Mouse (Mus musculus): ENCODE data around the gene Cytl1. TPM values are rescaled to one million over a fixed set of nuclear protein-coding genes. Genes with fewer than 3 reads are reported as not detected.

Gene Cytl1
- polyA plus RNA-seq, 1 experiment from 2014 or later: 1.2 TPM

DNA sequence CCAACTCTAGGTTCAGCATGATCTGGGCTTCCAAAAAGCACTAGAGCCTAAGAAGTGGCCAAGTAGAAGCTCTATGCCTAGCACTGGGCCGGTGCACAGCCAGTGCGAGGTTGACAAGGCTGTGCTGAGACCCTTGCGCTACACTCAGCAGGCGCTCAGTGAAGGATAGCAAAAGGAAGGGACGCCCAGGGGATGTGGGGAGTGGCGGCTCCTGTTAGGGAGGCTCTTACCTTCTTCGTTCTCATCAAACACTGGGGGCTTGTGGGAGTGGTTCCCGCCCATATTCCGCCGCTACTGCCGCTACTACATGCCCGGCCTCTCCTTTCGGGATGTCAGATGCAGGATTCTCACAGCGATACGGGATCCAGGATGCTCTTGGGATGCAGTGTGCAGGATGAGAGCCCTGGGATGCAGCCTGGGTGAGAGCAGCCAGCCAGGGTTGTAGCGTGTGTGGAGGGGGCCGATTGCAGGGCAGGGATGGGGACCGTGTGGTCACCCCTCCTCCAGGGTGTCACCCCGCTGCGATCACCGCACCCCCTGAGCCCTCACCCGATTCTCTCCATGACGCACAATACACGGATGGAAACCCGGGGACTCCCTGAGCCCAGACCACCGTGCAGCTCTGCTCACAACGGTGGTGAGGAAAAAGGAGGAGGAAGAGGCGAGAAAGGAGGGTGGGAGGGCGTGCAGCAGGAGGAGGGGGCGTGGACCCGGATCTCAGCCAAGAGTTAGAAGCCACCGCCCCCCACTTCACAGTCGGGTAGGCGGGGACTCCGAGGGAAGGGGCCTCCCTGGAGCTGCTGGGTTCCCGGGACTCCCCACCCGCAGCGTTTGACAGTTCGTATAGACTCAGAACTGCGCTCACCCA is 18.6 kb upstream of the Cytl1 start, which contains the start of gene Stk32b:
TSS of gene Stk32b (minus strand) at position 667 of the 868 bp plus-strand sequence.
- H3K4me3 ChIP-seq (ENCODE audit: low read depth, low read length): peak within 1 kb of the TSS; percentile 45
- H3K9ac ChIP-seq (replicated peaks; ENCODE audit: low read length): peak within 1 kb of the TSS; percentile 56
- DNase-seq (ENCODE audit: low spot score) (peak; percentile 81), ATAC-seq (replicated peaks; ENCODE audit: insufficient number of reproducible peaks, low FRiP score, low TSS enrichment, low read depth) (peak; percentile 87)
- no peaks in the 10 kb centered on the region for H3K9me3 ChIP-seq (replicated peaks; ENCODE audit: control insufficient read depth, low read length)
- no peaks in the 10 kb centered on the region for H3K36me3 ChIP-seq (replicated peaks; ENCODE audit: control insufficient read depth, insufficient read depth, low read depth, low read length)
- H3K27me3 ChIP-seq (ENCODE audit: control insufficient read depth, insufficient read depth, low read length): peaks cover 15% of the 10 kb centered on the region
- H3K4me1 ChIP-seq (ENCODE audit: control insufficient read depth, insufficient read depth, low read length): peaks cover 2% of the 10 kb centered on the region; the same call in 1 of the 2 replicates
- peak within 1 kb of the TSS; percentile 70 for H3K4me2 ChIP-seq (ENCODE audit: low read depth, low read length)
- no peak within 1 kb of the TSS for H3K27ac ChIP-seq (replicated peaks; ENCODE audit: low read depth, low read length)
- WGBS: under 1% methylated on average over 39 of the region's 40 CpGs

DNA sequence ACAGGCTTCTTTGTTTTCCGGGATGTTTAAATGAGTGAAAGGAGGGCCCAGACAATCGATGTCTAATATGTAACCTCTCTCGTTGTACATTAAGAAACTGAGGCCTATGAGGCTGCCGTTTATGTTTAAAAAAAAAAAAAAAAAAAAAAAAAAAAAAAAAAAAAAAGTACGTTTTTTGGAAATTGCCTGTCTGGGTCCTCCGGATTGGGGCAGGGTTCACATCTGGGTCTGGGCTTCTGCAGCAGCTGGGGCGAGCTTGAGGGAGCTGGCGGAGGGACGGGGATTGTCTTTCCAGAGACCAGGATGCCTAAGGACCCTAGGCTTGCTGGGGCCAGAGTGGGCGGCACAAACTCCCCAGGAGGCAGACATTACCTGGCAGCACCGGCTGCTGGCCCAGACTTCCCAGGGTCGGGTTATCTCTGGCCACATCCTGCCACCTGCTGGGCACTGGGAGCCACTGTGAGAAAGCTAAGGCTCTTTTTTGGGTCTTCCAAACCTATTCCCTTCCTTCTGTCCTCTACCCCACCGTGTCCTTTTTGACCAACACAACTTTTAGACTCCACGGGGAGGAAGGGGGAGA is 17.8 kb upstream of the Cytl1 start:
- Histone ChIP-seq H3K4me3 (ENCODE audit: low read depth, low read length) (peak overlapping the region; percentile 45), H3K9ac (replicated peaks; ENCODE audit: low read length) (peak overlapping the region; percentile 56), H3K36me3 (replicated peaks; ENCODE audit: control insufficient read depth, insufficient read depth, low read depth, low read length) (no peaks in the 10 kb centered on the region), H3K9me3 (replicated peaks; ENCODE audit: control insufficient read depth, low read length) (no peaks in the 10 kb centered on the region), H3K4me1 (ENCODE audit: control insufficient read depth, insufficient read depth, low read length) (peaks cover 2% of the 10 kb centered on the region; the same call in 1 of the 2 replicates), H3K27ac (replicated peaks; ENCODE audit: low read depth, low read length) (no peak overlapping the region), H3K27me3 (ENCODE audit: control insufficient read depth, insufficient read depth, low read length) (peaks cover 15% of the 10 kb centered on the region), H3K4me2 (ENCODE audit: low read depth, low read length) (peak overlapping the region; percentile 70)
- WGBS: 1% methylated on average over 14 of the region's 14 CpGs
- ATAC-seq (replicated peaks; ENCODE audit: insufficient number of reproducible peaks, low FRiP score, low TSS enrichment, low read depth): peak; percentile 36; the same call in 1 of the 2 replicates
- peak; percentile 74 for DNase-seq (ENCODE audit: low spot score)

- Histone ChIP-seq H3K36me3 (replicated peaks; ENCODE audit: control insufficient read depth, insufficient read depth, low read depth, low read length) (no peaks in the 10 kb centered on the region), H3K4me1 (ENCODE audit: control insufficient read depth, insufficient read depth, low read length) (peaks cover 2% of the 10 kb centered on the region; the same call in 1 of the 2 replicates), H3K4me3 (ENCODE audit: low read depth, low read length) (no peak overlapping the region), H3K9me3 (replicated peaks; ENCODE audit: control insufficient read depth, low read length) (no peaks in the 10 kb centered on the region), H3K27ac (replicated peaks; ENCODE audit: low read depth, low read length) (no peak overlapping the region), H3K4me2 (ENCODE audit: low read depth, low read length) (no peak overlapping the region), H3K9ac (replicated peaks; ENCODE audit: low read length) (no peak overlapping the region), H3K27me3 (ENCODE audit: control insufficient read depth, insufficient read depth, low read length) (peaks cover 13% of the 10 kb centered on the region)
- ATAC-seq (replicated peaks; ENCODE audit: insufficient number of reproducible peaks, low FRiP score, low TSS enrichment, low read depth): no peak
- peak; percentile 36 for DNase-seq (ENCODE audit: low spot score)
- 23% methylated on average over 6 of the region's 6 CpGs for WGBS
These were observed 14.6 kb upstream of the Cytl1 start for GRCm38 (mm10) chr5:37720670-37721069.

DNA sequence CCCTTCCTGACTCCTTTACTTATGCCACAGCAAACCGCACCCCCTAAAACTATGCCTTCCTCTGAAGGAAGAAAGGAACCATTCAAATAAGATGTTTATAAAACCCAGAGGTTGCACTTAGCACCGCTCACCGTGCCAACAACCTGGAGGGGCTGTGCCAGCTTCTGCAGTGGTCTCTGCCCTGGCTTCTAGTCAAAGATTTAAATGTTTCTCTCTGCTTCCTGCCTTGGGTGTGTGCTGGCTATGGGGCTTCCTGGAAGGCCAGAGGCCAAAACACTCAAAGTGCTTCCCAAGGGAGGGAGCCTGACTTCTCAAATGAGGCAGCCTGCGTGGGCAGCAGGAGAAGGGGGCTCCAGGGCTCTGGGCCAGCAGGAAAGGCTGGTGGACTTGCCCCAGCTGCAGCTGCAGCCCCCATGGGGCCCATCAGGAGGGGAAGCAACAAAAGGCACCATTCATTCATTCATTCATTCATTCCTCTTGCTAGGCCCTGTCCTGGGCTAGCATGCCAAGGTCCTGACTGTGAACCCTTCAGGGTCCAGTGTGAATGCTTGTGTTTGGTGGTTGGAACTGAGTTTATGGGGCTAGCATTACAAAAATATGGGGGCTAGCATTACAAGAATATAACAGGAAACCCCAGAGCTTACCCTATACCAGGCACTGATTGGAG is 10.0 kb upstream of the Cytl1 start:
- 68% methylated on average over 4 of the region's 4 CpGs for WGBS
- no peak for DNase-seq (ENCODE audit: low spot score)
- H3K4me2 ChIP-seq (ENCODE audit: low read depth, low read length): no peak overlapping the region
- no peaks in the 10 kb centered on the region for H3K27me3 ChIP-seq (ENCODE audit: control insufficient read depth, insufficient read depth, low read length)
- H3K4me1 ChIP-seq (ENCODE audit: control insufficient read depth, insufficient read depth, low read length): peaks cover 2% of the 10 kb centered on the region; the same call in 1 of the 2 replicates
- no peaks in the 10 kb centered on the region for H3K9me3 ChIP-seq (replicated peaks; ENCODE audit: control insufficient read depth, low read length)
- H3K4me3 ChIP-seq (ENCODE audit: low read depth, low read length): no peak overlapping the region
- H3K27ac ChIP-seq (replicated peaks; ENCODE audit: low read depth, low read length): no peak overlapping the region
- no peak overlapping the region for H3K9ac ChIP-seq (replicated peaks; ENCODE audit: low read length)
- ATAC-seq (replicated peaks; ENCODE audit: insufficient number of reproducible peaks, low FRiP score, low TSS enrichment, low read depth): no peak
- no peaks in the 10 kb centered on the region for H3K36me3 ChIP-seq (replicated peaks; ENCODE audit: control insufficient read depth, insufficient read depth, low read depth, low read length)

- no peak overlapping the region for H3K27ac ChIP-seq (replicated peaks; ENCODE audit: low read depth, low read length)
- H3K4me3 ChIP-seq (ENCODE audit: low read depth, low read length): no peak overlapping the region
- DNase-seq (ENCODE audit: low spot score) (no peak), ATAC-seq (replicated peaks; ENCODE audit: insufficient number of reproducible peaks, low FRiP score, low TSS enrichment, low read depth) (no peak)
- no peaks in the 10 kb centered on the region for H3K36me3 ChIP-seq (replicated peaks; ENCODE audit: control insufficient read depth, insufficient read depth, low read depth, low read length)
- no peaks in the 10 kb centered on the region for H3K27me3 ChIP-seq (ENCODE audit: control insufficient read depth, insufficient read depth, low read length)
- H3K4me2 ChIP-seq (ENCODE audit: low read depth, low read length): no peak overlapping the region
- WGBS: 86% methylated on average over 2 of the region's 2 CpGs
- no peak overlapping the region for H3K9ac ChIP-seq (replicated peaks; ENCODE audit: low read length)
- H3K9me3 ChIP-seq (replicated peaks; ENCODE audit: control insufficient read depth, low read length): no peaks in the 10 kb centered on the region
- no peaks in the 10 kb centered on the region for H3K4me1 ChIP-seq (ENCODE audit: control insufficient read depth, insufficient read depth, low read length)
These were observed 4.5 kb upstream of the Cytl1 start for GRCm38 (mm10) chr5:37730781-37731180.

DNA sequence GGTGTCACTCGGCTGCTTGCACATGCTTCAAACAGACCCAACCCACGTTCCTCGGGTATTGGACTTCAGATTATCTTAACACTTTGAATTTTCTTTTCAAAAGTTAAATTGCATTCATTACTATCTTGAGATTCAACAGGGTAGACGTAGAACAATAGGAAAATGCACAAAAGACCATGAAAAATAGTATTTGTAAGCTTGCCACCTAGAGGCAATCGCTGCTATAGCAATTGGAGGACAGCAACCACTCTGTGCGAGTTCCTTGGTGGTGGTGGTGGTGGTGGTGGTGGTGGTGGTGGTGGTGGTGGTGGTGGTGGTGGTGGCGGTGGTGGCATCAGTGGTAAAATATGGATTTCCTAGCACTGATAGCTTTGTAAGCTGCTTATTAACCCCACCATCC is 894 bp downstream of the Cytl1 start:
- no peaks in the 10 kb centered on the region; the same call in 1 of the 2 replicates for H3K27me3 ChIP-seq (ENCODE audit: control insufficient read depth, insufficient read depth, low read length)
- H3K4me1 ChIP-seq (ENCODE audit: control insufficient read depth, insufficient read depth, low read length): no peaks in the 10 kb centered on the region
- H3K27ac ChIP-seq (replicated peaks; ENCODE audit: low read depth, low read length): no peak overlapping the region
- 63% methylated on average over 7 of the region's 7 CpGs for WGBS
- no peaks in the 10 kb centered on the region for H3K9me3 ChIP-seq (replicated peaks; ENCODE audit: control insufficient read depth, low read length)
- H3K4me2 ChIP-seq (ENCODE audit: low read depth, low read length): no peak overlapping the region
- H3K36me3 ChIP-seq (replicated peaks; ENCODE audit: control insufficient read depth, insufficient read depth, low read depth, low read length): no peaks in the 10 kb centered on the region
- no peak overlapping the region for H3K9ac ChIP-seq (replicated peaks; ENCODE audit: low read length)
- no peak overlapping the region for H3K4me3 ChIP-seq (ENCODE audit: low read depth, low read length)
- ATAC-seq (replicated peaks; ENCODE audit: insufficient number of reproducible peaks, low FRiP score, low TSS enrichment, low read depth): no peak
- DNase-seq (ENCODE audit: low spot score): no peak

- WGBS: 79% methylated on average over 13 of the region's 13 CpGs
- Histone ChIP-seq H3K27ac (replicated peaks; ENCODE audit: low read depth, low read length) (no peak overlapping the region), H3K27me3 (ENCODE audit: control insufficient read depth, insufficient read depth, low read length) (no peaks in the 10 kb centered on the region), H3K9me3 (replicated peaks; ENCODE audit: control insufficient read depth, low read length) (no peaks in the 10 kb centered on the region), H3K36me3 (replicated peaks; ENCODE audit: control insufficient read depth, insufficient read depth, low read depth, low read length) (no peaks in the 10 kb centered on the region), H3K4me3 (ENCODE audit: low read depth, low read length) (no peak overlapping the region), H3K4me2 (ENCODE audit: low read depth, low read length) (no peak overlapping the region), H3K9ac (replicated peaks; ENCODE audit: low read length) (no peak overlapping the region), H3K4me1 (ENCODE audit: control insufficient read depth, insufficient read depth, low read length) (no peaks in the 10 kb centered on the region)
- no peak for DNase-seq (ENCODE audit: low spot score)
- no peak for ATAC-seq (replicated peaks; ENCODE audit: insufficient number of reproducible peaks, low FRiP score, low TSS enrichment, low read depth)
These were observed 8.8 kb downstream of the Cytl1 start for GRCm38 (mm10) chr5:37743889-37744707.

All from embryonic facial prominence, embryonic 11.5 days (tissue).